Mouse (Mus musculus): ENCODE data around the gene Cers3. TPM values are rescaled to one million over a fixed set of nuclear protein-coding genes. Genes with fewer than 3 reads are reported as not detected.

Cers3 gene
- total and polyA plus RNA-seq, 3 experiments = 0.04 TPM; not detected in 2

DNA sequence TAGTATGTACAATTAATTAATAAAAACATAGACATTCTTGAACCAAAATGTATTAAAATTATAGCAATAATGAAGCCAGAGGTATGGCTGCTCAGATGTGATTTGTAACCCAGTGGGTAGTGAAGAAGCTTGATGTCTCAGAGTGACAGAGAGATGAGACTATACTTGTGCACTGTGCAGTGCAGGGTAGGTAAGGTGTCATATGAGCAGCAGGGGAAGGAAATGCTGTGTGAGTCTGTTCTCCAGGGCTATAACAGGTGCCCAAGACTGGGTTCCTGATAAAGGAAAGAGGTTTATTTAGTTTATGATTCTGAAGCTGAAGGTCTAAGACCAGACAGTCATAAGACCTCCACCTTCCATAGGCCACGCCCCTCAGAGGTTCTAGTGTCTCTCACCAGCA is 69.9 kb downstream of the Cers3 start:
- H3K4me1 ChIP-seq (ENCODE audit: control insufficient read depth in 1 of 2, insufficient read depth in 2 of 2, low read length in 2 of 2) = no peaks in the 10 kb centered on the region
- H3K9me3 ChIP-seq (replicated peaks; ENCODE audit: insufficient read depth, low read length) = no peaks in the 10 kb centered on the region
- no peaks in the 10 kb centered on the region for H3K27me3 ChIP-seq (ENCODE audit: control insufficient read depth in 1 of 2, insufficient read depth in 2 of 2, low read length in 2 of 2)
- TF ChIP-seq RAD21 (IDR thresholded peaks at IDR 0.05; ENCODE audit: low read depth, low read length) = no peak
- TF ChIP-seq GATA1 (IDR thresholded peaks at IDR 0.05; ENCODE audit: low read depth, low read length) = no peak
- TF ChIP-seq CHD2 (IDR thresholded peaks at IDR 0.05; ENCODE audit: low read length) = no peak
- TF ChIP-seq MYC (IDR thresholded peaks at IDR 0.05; ENCODE audit: low read depth, low read length) = no peak
- no peak for TF ChIP-seq TBP (IDR thresholded peaks at IDR 0.05; ENCODE audit: low read depth, low read length)
- TF ChIP-seq BHLHE40 (IDR thresholded peaks at IDR 0.05; ENCODE audit: borderline replicate concordance, low read depth, low read length) = no peak
- TF ChIP-seq ELF1 (IDR thresholded peaks at IDR 0.05; ENCODE audit: low read depth, low read length) = no peak
- TF ChIP-seq MAX (IDR thresholded peaks at IDR 0.05; ENCODE audit: low read length) = no peak
- TF ChIP-seq MYB (IDR thresholded peaks at IDR 0.05; ENCODE audit: low read depth, low read length) = no peak
- no peak for TF ChIP-seq EP300 (IDR thresholded peaks at IDR 0.05; ENCODE audit: low read depth in 1 of 2, low read length in 2 of 2)
- no peak overlapping the region for H3K9ac ChIP-seq (ENCODE audit: control insufficient read depth, low read depth, low read length, poor library complexity, severe bottlenecking)
- H3K79me2 ChIP-seq (ENCODE audit: control insufficient read depth, insufficient read depth, low read length, poor library complexity) = no peaks in the 10 kb centered on the region
- no peak for DNase-seq (ENCODE audit: low read depth, low spot score)
- H3K4me3 ChIP-seq (ENCODE audit: control insufficient read depth in 1 of 2, insufficient read depth in 1 of 2, low read depth in 2 of 2, low read length in 2 of 2) = no peak overlapping the region
- H3K27ac ChIP-seq (ENCODE audit: control insufficient read depth, low read depth, low read length) = no peak overlapping the region
- H3K36me3 ChIP-seq (ENCODE audit: control insufficient read depth in 1 of 2, insufficient read depth in 2 of 2, low read length in 2 of 2) = no peaks in the 10 kb centered on the region

DNA sequence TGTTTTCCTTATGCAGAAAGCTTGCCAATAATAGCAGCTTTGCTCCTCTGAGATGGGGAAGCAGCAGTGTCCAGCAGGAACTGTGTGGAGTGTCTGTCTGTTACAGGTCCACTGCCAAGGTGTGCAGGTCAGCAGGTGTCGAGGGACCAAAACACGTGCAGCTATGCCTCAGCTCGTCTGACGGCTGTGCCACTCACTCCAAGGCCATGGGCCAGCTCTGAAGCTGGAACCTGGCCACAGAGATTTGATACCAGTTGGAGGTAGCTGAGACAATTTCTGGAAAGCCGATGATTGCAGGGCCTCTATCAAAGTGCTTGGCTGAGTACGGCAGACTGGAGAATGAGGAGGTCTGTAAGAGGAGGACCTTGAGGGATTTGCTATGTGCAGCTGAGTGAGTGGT is 72.2 kb downstream of the Cers3 start:
- no peak for DNase-seq (ENCODE audit: low read depth, low spot score)
- no peaks in the 10 kb centered on the region for H3K79me2 ChIP-seq (ENCODE audit: control insufficient read depth, insufficient read depth, low read length, poor library complexity)
- no peaks in the 10 kb centered on the region for H3K27me3 ChIP-seq (ENCODE audit: control insufficient read depth in 1 of 2, insufficient read depth in 2 of 2, low read length in 2 of 2)
- no peak overlapping the region for H3K4me3 ChIP-seq (ENCODE audit: control insufficient read depth in 1 of 2, insufficient read depth in 1 of 2, low read depth in 2 of 2, low read length in 2 of 2)
- no peaks in the 10 kb centered on the region for H3K4me1 ChIP-seq (ENCODE audit: control insufficient read depth in 1 of 2, insufficient read depth in 2 of 2, low read length in 2 of 2)
- no peaks in the 10 kb centered on the region for H3K36me3 ChIP-seq (ENCODE audit: control insufficient read depth in 1 of 2, insufficient read depth in 2 of 2, low read length in 2 of 2)
- H3K9ac ChIP-seq (ENCODE audit: control insufficient read depth, low read depth, low read length, poor library complexity, severe bottlenecking) = no peak overlapping the region
- TF ChIP-seq ZMIZ1 (IDR thresholded peaks at IDR 0.05; ENCODE audit: low read depth, low read length) = no peak
- TF ChIP-seq RAD21 (IDR thresholded peaks at IDR 0.05; ENCODE audit: low read depth, low read length) = no peak
- no peak for TF ChIP-seq MEF2A (IDR thresholded peaks at IDR 0.05; ENCODE audit: extremely low read depth, insufficient replicate concordance, low read depth, low read length, poor library complexity, severe bottlenecking)
- TF ChIP-seq MAFK (IDR thresholded peaks at IDR 0.05; ENCODE audit: borderline replicate concordance, low read depth, low read length) = no peak
- TF ChIP-seq MXI1 (IDR thresholded peaks at IDR 0.05; ENCODE audit: low read depth, low read length) = no peak
- TF ChIP-seq USF1 (IDR thresholded peaks at IDR 0.05; ENCODE audit: low read depth, low read length) = no peak
- TF ChIP-seq NRF1 (IDR thresholded peaks at IDR 0.05; ENCODE audit: insufficient read depth, low read depth, low read length, poor library complexity, severe bottlenecking) = no peak
- no peak for TF ChIP-seq UBTF (IDR thresholded peaks at IDR 0.05; ENCODE audit: borderline replicate concordance, insufficient read depth, low read depth, low read length)
- TF ChIP-seq POLR2AphosphoS2 (IDR thresholded peaks at IDR 0.05; ENCODE audit: low read length) = no peak
- TF ChIP-seq SMC3 (IDR thresholded peaks at IDR 0.05; ENCODE audit: low read depth, low read length) = no peak
- no peak for TF ChIP-seq NELFE (IDR thresholded peaks at IDR 0.05; ENCODE audit: low read depth, low read length)
- H3K27ac ChIP-seq (ENCODE audit: control insufficient read depth, low read depth, low read length) = no peak overlapping the region
- H3K9me3 ChIP-seq (replicated peaks; ENCODE audit: insufficient read depth, low read length) = no peaks in the 10 kb centered on the region

Data from MEL (cell line).